Mouse (Mus musculus) bone marrow, adult 2 months (tissue): ENCODE data around the gene Cyth1. TPM values are rescaled to one million over a fixed set of nuclear protein-coding genes. Genes with fewer than 3 reads are reported as not detected.

ENCODE experiments used
- H3K27ac ChIP-seq: fragments of 200-500 bp; 2 replicates; pipeline ENCODE4 v1.5.1; 2012; ENCODE audit warnings: low read depth, mild to moderate bottlenecking, control low read depth, inconsistent platforms, low read length; ENCODE audit not compliant: control insufficient read depth, poor library complexity, insufficient read depth
- H3K4me1 ChIP-seq: fragments of 200-500 bp; 2 replicates; pipeline ENCODE4 v1.6.1; 2011; ENCODE audit warnings: low read length; ENCODE audit not compliant: control insufficient read depth, insufficient read depth
- H3K4me3 ChIP-seq: fragments of 200-500 bp; replicated peaks from 2 replicates; pipeline ENCODE3; 2011; ENCODE audit warnings: mild to moderate bottlenecking, low read depth, low read length, control low read depth; ENCODE audit not compliant: control insufficient read depth
- CTCF ChIP-seq: fragments of 200-500 bp; IDR thresholded peaks from 2 replicates; pipeline ENCODE4 v1.5.1; 2011; ENCODE audit warnings: low read length, control low read depth; ENCODE audit not compliant: control insufficient read depth, insufficient read depth
- POLR2A ChIP-seq: fragments of 200-500 bp; IDR thresholded peaks from 2 replicates; pipeline ENCODE4 v1.6.1; 2011; ENCODE audit warnings: low read depth, mild to moderate bottlenecking, control low read depth, low read length, borderline replicate concordance; ENCODE audit not compliant: control insufficient read depth
- WGBS: fragments of 180-500 bp; shearing (Covaris S2); methylation state at CpG from one replicate; pipeline ENCODE4 v1.1.7; 2018; 5-methylcytosine and 5-hydroxymethylcytosine counted together
- polyA plus RNA-seq: library from polyadenylated mRNA; stranded (reverse); fragments of >200 nt; gene quantifications from 2 replicates; pipeline ENCODE4 v1.2.4, GENCODE M21; 2011; ENCODE audit warnings: low replicate concordance; ENCODE audit not compliant: missing spikeins, insufficient read depth, insufficient read length

Gene Cyth1
- polyA plus RNA-seq, 1 experiment: 28.3 TPM

GRCm38 (mm10) chr11:118225862-118226261 lies 22.5 kb downstream of the Cyth1 start:
- TF ChIP-seq POLR2A (no peak), CTCF (no peak)
- 43% methylated on average over 1 of the region's 1 CpGs for WGBS
- H3K27ac ChIP-seq: no peak overlapping the region
- H3K4me1 ChIP-seq: peaks cover 22% of the 10 kb centered on the region
- H3K4me3 ChIP-seq: no peak overlapping the region

- Histone ChIP-seq H3K4me1 (peaks cover 20% of the 10 kb centered on the region), H3K4me3 (no peak overlapping the region), H3K27ac (no peak overlapping the region)
- WGBS: 78% methylated on average over 12 of the region's 12 CpGs
- no peak for TF ChIP-seq CTCF
- no peak for TF ChIP-seq POLR2A
Measured at GRCm38 (mm10) chr11:118225056-118225836, 23.1 kb downstream of the Cyth1 start.

- H3K27ac ChIP-seq: no peak overlapping the region
- no peak for TF ChIP-seq CTCF
- no peak for TF ChIP-seq POLR2A
- 72% methylated on average over 10 of the region's 10 CpGs for WGBS
- H3K4me3 ChIP-seq: no peak overlapping the region
- H3K4me1 ChIP-seq: peaks cover 18% of the 10 kb centered on the region
Measured at GRCm38 (mm10) chr11:118223416-118224067, 24.9 kb downstream of the Cyth1 start.

- no peak for TF ChIP-seq CTCF
- TF ChIP-seq POLR2A: no peak
- Histone ChIP-seq H3K4me3 (no peak overlapping the region), H3K4me1 (peaks cover 16% of the 10 kb centered on the region), H3K27ac (no peak overlapping the region)
- WGBS: 81% methylated on average over 5 of the region's 5 CpGs
Measured at GRCm38 (mm10) chr11:118222917-118223316, 25.5 kb downstream of the Cyth1 start.

GRCm38 (mm10) chr11:118222351-118222885 lies 26.0 kb downstream of the Cyth1 start:
- TF ChIP-seq CTCF: no peak
- TF ChIP-seq POLR2A: no peak
- Histone ChIP-seq H3K27ac (no peak overlapping the region), H3K4me3 (no peak overlapping the region), H3K4me1 (peaks cover 15% of the 10 kb centered on the region)
- 51% methylated on average over 6 of the region's 6 CpGs for WGBS

GRCm38 (mm10) chr11:118220561-118221262 lies 27.7 kb downstream of the Cyth1 start:
- TF ChIP-seq CTCF (no peak), POLR2A (no peak)
- peaks cover 12% of the 10 kb centered on the region for H3K4me1 ChIP-seq
- H3K4me3 ChIP-seq: no peak overlapping the region
- whole genome bisulfite sequencing: 27% methylated on average over 7 of the region's 7 CpGs
- no peak overlapping the region for H3K27ac ChIP-seq

- Histone ChIP-seq H3K4me3 (no peak overlapping the region), H3K4me1 (peaks cover 15% of the 10 kb centered on the region), H3K27ac (no peak overlapping the region)
- TF ChIP-seq CTCF (no peak), POLR2A (no peak)
- whole genome bisulfite sequencing: 88% methylated on average over 4 of the region's 4 CpGs
Measured at GRCm38 (mm10) chr11:118219066-118219465, 29.3 kb downstream of the Cyth1 start.

- Histone ChIP-seq H3K27ac (peak overlapping the region; percentile 21), H3K4me1 (peaks cover 10% of the 10 kb centered on the region), H3K4me3 (no peak overlapping the region)
- WGBS: 79% methylated on average over 6 of the region's 6 CpGs
- TF ChIP-seq CTCF (no peak), POLR2A (no peak)
Measured at GRCm38 (mm10) chr11:118216468-118216867, 31.9 kb downstream of the Cyth1 start.
